Mouse (Mus musculus) hindlimb bud, embryonic 11.5 days (tissue): ENCODE measurements around the gene Ano6.

Experiments
- DNase-seq: peaks from one replicate; pipeline ENCODE4 v3.0.0-alpha.2; 2012; ENCODE audit warnings: low read depth, low spot score; ENCODE audit errors: extremely low spot score

Ano6 gene

DNA sequence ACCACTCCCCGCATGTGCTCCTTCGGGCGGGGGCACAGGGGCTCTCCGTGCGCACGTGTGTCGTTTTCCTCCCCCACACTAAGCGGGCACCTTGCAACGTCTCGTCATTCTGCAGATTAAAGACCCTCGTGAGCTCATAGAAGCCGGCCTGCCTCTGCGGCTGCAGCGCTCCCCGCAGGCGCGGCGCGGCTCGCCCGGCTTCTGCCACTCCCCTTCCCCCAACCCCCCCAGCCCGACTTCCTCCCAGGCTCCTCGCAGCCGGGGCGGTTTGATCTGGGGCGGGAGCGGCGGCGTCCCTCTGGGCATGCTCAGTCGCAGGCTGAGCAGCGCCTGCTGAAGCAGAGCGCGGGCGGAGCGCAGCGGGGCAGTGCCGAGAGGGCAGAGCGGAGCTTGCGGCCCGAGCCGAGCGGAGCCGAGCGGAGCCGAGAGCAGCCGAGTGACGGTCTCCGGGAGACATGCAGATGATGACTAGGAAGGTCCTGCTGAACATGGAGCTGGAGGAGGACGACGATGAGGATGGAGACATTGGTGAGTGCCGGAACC, at the start of gene Ano6:
Gene Ano6 (plus strand): TSS at position 315 of the 543 bp plus-strand sequence.
- DNase-seq = peak; percentile 68

DNA sequence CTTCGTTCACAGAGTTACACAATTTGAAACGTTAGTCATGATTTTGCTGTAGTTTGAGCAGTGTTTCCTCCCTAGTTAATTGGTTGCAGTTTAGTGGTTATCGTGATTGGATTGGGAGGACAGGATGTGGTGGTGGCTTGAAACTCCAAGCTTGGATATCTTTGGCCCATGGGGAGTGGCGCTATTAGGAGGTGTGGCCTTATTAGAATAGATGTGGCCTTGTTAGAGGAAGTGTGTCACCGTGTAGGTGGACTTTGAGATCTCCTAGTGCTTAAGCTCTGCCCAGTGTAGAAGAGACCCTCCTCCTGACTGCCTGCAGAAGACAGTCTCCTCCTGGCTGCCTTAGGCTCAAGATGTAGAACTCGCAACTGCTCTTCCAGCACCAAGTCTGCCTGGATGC, 47.7 kb upstream of the Ano6 start:
- DNase-seq = no peak

DNA sequence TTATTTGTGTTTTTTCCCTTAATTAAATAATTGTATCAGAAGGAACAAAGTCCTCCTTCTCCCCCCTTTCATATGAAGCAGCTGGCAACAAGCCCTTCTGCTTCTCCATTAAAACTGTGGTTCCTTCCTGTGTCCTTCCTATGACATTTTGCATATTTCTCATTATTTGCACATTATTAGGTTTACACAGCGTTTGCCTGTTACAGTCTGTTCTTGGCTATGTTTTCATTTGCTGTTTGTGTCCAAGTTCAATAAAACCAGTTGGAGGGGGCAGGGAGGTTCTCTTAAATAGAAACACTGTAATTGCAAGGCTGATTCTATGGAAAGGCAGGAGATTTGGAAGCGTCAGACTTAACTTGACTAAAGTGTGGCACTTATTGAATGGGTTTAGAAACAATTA, 46.8 kb upstream of the Ano6 start:
- DNase-seq = no peak

DNA sequence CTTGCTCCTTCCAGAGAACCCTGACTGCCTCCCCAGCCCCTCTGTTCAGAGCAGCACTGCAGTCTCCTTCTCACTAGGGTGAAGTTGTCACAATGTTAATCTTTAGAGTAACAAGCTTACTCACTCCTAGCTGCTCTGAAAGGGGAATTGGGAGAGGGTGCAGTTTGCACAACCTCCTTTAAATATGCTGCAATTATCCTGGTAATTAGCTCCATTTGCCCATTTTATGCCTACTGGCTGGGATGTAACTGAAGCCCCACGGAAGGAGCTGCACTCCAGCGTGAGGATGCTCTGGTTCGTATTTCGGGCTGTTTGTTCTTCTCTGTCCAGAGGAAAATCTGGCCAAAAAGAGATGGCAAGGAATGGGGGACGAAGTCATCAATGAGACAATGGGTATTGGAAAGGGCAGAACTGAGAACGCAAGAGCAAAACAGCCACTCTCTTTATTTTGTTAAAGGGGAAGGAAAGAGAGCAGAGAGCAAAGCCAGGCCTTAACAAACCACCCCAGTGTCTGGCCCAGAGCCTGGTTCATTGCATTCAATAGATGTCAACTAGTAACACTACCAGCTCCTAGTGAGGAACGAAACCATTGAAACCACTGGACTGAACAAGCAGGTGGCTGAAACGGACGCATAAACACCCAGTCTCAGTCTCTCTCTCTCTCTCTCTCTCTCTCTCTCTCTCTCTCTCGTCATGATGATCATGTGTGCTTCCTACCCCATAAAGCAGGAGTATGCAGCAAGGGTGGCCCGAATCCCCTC, 45.1 kb upstream of the Ano6 start:
- DNase-seq = no peak

DNA sequence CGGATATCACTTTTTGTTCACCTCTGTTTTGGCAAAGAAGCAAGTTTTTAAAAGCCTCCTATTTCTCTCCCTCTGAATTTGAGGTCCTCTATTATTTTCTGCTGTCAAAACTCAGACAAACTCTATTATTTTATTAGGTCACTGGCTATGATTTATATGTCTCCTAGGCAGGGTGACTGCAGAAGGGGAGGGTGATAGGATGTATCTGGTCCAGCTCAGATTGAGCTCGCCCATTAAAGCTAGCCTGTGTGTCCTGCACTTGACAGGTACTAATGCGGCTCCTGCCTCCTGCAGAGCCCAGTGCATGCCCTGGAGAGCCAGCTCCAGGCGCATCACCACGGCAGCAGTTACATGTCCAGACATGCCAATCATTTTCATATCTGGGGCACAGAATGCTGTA, 44.1 kb upstream of the Ano6 start:
- no peak for DNase-seq

DNA sequence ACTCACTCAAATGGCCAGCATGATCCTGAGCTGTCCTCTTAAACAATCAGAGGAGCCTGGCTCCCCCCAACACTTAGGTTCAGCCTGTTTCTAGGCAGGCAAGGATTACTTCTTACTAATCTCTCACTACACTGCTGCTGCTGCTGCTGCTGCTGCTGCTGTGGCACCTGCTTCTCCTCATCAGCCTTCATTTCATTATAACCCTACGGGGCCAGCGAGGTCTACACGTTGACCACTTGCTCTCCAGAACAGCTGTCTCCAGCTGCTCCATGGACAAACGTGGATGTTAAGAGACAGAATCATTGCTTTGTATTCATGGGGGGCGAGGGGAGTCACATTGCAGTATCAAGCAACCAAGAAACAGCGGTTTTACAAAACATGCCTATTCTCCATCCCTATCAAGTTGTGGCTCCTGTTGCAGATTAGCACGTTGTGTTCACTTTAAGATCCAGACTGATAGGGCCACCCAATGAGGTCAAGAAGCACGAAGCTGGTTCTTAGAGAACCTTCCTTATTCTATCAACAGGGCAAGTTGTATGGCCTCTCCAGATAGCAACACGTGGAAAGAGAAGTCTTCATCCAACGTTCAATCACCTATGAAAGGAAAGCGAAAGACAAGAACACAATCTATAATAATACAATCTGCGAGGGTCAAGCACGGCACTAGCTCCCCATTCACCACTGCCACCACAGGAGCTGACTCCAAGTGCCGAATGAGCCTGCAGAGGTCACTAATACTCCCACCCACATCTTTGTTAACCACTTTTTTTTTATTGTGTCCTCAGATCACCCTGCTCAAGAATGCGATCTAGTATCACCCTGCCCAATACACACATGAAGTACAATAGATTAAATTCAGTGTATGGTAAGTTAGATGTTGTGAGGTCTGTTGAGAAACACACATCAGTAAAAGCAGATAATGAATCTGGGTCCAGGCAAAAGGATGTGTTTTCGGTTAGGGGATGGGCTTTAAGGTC, 43.4 kb upstream of the Ano6 start:
- DNase-seq = no peak

DNA sequence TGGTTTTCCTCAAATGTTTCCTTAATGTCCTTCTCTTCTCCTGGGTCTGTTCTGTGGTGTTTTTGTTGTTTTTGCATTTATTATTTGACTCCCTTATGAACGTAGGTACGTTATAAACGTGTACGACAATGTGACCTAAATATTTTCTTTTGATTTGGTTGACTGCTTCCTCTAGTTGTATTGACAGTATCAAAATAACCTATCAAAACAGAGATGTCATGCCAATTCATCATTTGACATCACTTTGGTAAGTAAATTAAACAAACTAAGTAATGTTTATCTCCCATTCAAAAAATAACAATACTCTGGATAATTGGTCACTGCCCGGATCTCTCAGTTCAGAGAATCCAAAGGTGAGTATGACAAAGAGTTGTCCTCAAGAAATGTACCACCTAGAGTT, 41.4 kb upstream of the Ano6 start:
- no peak for DNase-seq

DNA sequence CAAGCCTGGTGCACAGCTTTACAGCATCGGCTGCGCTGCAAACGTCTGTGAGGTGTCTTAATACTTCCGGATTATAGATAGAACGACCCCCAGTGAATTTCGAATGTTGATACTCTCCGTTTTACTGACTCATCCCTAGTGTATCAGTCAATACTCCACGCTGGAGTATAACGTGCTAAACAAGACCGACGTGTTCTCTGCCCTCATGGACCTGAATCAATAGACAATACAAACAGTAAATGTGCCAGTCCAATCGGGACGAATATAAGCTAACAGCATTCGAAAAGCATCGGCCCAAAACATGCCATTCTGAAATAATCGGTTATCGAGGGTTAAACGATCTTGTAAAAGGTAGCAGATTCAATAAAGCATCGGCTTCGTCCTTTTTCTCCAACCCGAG, 40.6 kb upstream of the Ano6 start:
- DNase-seq = no peak

DNA sequence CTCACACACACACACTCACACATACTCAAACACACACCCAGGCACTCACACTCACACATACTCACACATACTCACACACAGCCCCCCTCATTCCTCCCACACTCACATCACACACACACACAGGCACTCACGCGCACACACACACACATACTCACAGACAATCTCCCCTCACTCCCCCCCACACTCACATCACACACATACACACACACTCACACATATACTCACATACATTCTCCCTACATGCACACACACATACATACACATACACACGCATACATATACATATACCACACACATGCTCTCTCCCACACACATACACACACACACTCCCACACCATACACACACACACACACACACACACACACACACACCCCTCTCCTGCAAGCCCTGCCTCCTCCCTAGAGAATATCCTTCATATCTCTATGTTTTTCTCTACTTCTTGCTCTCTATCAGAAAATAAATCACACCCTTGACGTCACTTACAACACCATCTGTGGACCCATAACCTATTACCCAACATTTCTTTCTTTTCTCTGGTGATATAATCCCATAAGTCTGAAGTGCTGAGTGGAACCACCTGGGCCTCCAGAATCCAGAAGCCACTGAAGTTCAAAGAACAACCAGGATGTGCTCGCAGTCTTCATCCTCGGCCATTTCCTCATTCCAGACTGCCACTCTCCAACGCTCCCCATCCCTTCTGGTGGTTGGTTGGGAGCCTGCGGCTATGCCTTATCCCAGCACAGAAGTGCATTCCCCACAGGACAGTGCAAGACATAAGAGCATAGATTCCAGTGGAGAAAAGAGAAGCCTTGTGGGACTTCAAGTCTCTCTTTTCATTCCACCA, 38.6 kb upstream of the Ano6 start:
- DNase-seq = no peak

DNA sequence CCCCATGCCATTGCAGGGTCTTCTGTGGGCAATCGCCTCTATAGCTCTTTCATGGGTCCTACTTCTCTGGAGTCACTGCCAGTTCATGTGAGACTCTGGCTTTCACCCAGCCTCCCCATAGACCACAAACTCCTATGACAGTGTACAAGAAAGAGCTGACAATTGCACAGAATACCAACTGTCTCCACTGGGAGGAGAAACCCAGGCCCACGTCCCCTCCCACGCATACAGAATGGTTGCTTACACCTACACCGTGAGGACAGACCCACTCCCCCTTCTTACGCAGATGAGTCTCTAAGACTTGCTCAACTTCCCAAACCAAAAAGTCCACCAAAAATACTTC, 38.0 kb upstream of the Ano6 start:
- DNase-seq = no peak

DNA sequence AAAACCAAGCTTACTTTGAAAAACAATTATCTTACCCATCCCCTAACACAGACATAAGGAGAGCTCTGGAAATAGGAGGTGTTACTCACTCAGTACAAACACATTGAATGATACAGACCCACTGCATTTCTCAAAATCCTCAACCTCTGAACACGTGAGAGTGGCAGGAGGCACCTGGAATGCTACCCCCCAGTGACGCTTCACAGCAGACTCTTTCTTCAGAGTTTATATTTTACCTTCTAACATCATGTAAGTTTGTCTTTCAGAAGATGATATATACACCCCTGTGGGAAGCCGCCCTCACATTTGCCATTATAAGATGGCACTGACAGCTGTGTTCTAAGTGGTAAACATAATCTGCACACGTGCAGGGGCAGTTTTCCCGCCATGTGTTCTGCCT, 37.6 kb upstream of the Ano6 start:
- DNase-seq = no peak

DNA sequence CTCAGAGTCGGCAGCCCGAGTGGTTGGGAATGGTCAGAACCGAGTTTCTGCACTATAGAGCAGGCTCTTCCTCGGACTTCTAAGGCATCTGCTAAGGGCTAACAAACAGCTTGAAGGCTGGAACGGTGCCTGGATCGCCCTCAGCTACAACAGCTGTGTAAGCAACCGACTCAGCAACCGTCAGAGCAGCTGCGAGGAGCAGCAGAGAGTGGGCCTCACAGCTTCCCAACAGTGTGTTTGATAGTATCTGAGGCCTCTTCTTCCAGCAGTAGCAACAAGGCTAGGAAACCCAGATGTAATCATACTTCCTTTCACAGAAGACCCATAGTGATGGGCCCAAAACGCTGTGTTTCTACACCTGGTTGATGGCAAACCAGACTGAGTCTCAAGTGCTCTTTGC, 33.5 kb upstream of the Ano6 start:
- no peak for DNase-seq

DNA sequence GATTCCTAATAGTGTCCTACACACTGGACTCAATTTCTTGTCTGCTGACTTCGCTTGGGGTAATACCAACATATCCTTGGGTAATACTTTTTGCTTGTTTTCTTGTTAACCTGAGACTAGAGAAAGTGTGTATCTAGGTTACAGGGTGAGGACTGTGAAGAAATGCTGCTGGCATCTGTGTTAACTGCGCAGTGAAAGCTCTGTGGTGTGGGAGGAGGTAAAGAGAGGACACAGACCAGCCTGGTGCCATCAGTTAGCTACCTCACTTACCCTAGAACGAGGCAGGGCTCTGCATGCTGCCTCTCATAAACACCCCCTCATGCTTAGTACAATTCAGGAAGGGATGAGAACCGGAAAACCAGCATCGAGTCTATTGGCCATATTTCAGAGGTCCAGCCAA, 32.6 kb upstream of the Ano6 start:
- DNase-seq = no peak

DNA sequence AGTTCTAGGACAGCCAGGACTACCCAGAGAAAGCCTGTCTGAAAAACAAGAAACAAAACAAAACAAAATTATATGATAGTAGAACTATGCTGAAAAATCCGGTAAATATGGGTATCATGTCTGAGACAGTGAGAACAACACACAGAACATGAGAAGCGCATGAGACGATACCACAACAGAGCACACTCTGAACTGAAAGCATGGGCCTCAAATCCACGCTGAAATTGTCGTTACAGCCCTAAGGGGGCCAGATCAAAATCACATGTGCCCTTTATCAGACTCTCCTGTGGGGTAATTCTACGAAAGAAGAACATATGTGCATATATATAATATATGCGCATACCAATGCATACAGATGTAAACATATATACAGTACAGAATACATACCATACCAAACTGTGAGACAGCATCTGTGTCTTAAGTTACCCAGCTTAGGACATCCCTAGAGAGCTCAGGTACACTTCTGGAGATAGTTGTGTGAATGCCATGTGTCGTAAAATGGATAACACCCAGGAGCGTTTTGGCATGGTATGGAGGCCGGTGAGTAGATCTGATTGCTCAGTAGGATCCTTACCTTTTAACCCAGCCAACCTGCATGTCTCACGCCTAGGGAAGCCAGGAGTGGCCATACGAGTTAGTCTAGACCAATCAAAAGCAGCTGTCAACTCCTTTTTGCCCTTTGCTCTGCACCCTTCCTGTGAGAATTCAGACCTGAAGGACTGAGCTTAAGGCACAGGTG, 31.8 kb upstream of the Ano6 start:
- DNase-seq = no peak

DNA sequence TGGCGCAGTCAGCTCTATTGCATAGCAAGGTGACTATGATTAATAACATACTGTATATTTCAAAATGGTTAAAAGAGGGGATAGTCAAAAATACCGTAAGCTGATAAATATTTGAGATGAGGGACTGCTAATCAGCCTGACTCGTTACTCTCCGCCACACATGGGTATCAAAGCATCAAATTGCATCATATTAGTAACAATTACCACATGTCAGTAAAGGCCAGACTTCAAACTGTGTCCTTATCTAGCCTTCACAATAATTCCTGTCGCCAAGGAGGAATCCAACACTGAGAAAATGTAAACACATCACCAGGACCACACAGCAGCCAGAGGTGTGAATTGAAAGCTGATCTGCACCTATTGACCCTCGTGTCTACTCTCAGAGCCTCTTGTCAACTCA, 30.8 kb upstream of the Ano6 start:
- no peak for DNase-seq

DNA sequence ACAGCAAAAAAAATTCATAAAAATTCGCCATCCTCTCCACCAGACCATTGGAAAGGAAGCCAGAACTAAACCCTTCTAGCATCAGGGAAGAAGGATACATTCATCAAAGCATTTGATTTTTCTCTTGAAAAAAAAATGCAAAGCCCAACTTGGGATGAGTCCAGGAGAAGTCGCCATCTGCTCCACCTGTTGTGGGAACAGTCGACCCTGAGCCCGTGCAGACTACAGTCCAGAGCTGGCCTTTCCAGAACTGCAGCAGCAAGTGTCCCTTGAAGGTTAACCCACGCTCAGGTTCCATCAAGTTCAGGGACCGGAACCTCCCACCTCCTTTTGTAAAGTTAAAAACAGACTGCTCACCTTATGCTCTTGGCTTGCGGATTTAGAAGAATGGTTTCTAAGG, 29.2 kb upstream of the Ano6 start:
- no peak for DNase-seq

DNA sequence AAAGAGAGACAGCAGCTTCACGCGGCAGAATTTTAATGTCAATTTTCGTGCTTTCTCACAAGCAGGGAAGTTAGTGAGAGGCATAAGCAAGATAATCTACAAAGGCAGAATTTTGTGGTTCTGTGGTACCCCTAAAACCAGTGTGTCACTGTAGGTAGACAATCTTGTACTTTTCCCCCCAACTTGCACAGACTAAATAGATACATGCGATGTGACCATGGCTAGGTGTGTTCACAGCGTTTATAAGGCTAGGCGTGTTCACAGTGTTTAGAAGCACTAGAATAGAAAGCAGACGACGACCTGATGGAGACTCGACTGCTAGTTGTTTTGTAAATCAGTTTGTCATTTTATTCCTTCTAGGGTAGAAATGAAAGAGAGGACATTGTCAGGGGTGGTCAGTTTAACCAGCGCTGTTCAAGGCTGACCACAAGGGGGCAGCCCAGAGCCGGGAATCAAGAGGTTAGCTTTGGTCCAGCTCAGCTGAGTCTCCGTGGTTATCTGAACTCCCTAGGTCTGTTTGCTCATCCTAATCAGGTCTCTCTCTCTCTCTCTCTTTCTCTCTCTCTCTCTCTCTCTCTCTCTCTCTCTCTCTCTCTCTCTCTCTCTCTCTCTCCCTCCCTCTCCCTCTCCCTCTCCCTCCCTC, 27.9 kb upstream of the Ano6 start:
- peak; percentile 41 for DNase-seq

DNA sequence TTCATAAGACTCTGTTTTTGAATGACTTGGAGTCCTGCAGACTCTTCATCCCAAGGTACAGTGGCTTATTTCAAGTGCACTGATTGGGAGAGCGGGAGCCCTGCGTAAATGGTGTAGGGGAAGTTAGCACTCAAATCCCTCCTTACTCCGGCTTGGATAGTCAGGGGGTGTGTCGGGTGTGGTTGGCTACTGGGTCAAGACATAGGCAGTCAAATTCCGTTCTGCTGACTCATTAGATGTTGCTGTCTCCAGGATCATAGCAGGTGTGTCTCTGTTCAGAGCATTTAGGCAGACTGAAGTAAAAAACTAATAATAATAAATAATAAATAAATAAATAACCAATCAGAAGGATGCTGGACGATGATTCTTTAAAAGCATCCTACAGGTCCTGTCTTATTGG, 27.2 kb upstream of the Ano6 start:
- DNase-seq = no peak

DNA sequence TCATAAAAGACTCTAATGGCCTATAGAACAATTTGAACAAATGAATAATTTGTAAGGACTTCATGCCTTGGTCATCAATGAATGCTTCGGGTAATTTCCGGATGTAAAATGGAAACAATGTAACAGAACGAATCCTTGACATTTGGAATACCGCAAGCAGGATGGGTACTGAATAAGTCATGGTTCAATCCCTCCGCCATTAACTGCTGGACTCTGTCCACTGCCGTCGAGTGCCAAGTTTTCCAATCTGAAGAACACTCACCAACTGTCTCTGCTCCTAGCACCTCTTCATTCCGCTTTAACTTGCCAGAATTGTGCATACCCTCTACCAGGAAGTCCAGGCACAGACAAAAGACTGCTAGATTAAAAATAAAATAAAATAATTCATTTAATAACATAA, 25.4 kb upstream of the Ano6 start:
- no peak for DNase-seq

DNA sequence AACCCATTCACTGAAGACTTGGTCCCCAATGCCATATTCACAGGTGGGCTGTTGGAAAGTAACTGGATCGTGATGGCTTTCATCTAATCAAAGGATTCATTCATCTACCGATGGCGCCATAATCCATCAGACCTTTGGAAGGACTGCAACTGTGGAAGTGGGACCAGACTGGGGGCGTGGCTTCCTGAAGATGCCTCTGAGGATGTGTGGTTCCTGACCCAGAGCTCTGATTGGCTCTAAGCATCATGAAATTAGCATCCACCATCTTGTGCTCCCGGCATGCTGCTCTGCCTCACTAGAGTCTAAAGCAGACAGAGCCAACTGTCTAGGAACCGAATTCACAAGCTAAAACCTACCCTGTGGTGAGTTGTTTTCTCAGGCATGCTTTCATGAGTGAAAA, 24.7 kb upstream of the Ano6 start:
- DNase-seq = no peak
